Mouse (Mus musculus): ENCODE measurements around the gene Slc16a1.

GRCm38 (mm10) chr3:104615216-104615615, 23.3 kb upstream of the Slc16a1 start:
- TF ChIP-seq POLR2A (IDR thresholded peaks at IDR 0.05; ENCODE audit: extremely low read depth, insufficient read depth, low read length) (no peak), CTCF (IDR thresholded peaks at IDR 0.05; ENCODE audit: extremely low read depth, insufficient read depth, low read length) (no peak)

Data from cortical plate, adult 2 months (tissue).